Mouse (Mus musculus) B cell, adult 2 months (primary cell): ENCODE measurements around the gene Mrtfb.

ENCODE experiments used
- DNase-seq, 2 experiments: peaks; one replicate each; pipeline ENCODE4 v3.0.0; 2022

Mrtfb gene

GRCm38 (mm10) chr16:13409530-13410163, 153.4 kb downstream of the Mrtfb start:
- DNase-seq, result peak; percentile 23 to 26

DNA sequence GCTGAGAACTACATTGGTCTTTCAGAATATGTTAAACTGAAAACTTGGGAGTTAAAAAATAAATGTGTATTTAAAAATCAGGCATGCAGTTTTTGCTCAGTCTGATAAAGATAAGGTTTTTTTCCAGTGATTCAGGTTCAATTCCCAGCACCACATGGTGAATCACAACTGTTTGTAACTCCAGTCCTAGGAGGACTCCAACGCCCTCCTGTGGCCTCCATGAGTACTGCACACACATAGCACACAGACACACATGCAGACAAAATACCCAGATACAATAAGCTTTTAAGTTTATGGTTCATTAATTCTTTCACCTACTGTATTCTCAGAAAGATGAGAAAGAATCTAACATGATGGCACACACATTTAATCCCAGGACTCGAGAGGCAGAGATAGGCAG, 154.5 kb downstream of the Mrtfb start:
- DNase-seq, result no peak

- no peak for DNase-seq
Measured at GRCm38 (mm10) chr16:13411531-13411930, 155.2 kb downstream of the Mrtfb start.

DNA sequence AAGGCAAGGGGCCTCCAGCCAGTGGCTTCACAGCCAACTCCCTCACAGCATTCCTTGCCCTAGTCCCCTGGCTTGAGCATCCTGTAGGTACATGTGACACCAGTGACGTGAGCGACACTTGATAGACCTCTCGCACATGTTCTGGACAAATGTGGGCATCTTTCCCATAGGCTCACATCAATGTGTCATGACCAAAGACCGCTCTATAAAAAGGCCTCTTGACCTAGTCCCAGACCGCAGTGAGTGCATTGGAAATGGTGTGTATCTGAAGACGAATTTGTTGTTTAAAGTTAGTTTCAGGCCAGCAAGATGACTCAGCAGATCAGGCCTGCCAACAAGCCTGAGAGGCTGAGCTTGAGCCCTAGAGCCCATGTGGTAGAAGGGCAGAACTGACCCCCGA, 158.3 kb downstream of the Mrtfb start:
- no peak for DNase-seq

DNA sequence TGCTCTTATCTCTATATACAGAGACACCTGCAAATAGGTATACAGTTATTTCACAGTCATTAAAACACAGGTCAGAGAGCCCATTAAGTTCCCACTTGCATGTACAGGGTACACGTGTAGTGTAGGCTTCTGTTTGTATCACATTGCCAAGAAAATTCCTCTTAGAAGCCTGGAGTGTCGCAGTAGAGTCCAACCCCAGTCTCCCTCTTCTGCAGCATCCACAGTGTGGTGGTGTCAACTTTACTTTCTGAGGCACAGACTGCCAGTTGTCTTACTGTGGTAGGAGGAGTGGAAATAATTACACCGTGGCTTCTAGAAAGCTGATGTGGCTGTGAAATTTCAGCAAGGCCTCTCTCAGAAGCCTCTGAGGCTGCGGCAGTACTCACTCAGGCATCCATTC, 158.7 kb downstream of the Mrtfb start:
- no peak for DNase-seq

DNA sequence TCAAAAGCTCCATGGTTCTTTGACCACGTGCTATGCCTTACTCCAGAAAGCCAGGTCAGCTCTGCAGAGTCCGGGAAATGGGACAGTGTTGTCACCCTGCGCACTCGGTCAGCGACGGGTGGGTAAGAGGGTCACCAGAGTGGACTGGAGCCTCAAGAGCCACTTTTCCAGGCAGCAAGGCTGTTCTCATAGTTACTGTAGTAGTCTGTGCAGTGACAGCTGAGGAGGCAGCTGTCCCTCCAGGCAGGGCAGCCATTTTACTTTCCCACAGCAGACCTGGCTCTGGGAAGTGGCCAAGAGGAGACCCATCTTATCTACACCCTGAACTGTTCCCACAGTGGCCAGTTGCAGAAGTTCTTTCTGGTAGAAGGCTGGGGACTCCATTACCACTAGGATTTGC, 159.2 kb downstream of the Mrtfb start:
- DNase-seq, result no peak

GRCm38 (mm10) chr16:13416465-13416864, 160.2 kb downstream of the Mrtfb start:
- no peak for DNase-seq

GRCm38 (mm10) chr16:13417904-13418303, 161.6 kb downstream of the Mrtfb start:
- no peak for DNase-seq

DNA sequence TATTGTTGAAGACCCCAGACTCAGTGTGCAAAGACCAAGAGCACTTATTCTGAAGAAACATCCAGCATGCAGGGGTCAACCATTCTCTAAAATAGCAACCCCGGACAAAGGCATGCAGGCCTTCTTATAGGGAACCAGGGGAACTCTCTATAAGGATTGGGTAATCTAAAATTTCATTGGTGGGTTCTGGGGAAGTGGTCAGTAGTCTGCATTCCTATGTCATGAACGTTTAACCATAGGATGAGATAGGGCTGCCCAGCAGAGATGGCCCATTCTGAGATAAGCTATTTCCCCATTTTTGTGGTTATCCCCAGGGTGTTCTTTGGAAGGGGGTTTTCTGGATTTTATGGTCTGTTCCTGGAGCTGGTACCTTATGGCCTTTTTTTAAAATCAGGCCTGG, 163.5 kb downstream of the Mrtfb start:
- DNase-seq, result no peak

GRCm38 (mm10) chr16:13422522-13422921, 166.2 kb downstream of the Mrtfb start:
- DNase-seq, result no peak

GRCm38 (mm10) chr16:13423587-13424355, 167.5 kb downstream of the Mrtfb start:
- peak; percentile 66 to 74 for DNase-seq

GRCm38 (mm10) chr16:13425804-13426203, 169.5 kb downstream of the Mrtfb start:
- no peak for DNase-seq

DNA sequence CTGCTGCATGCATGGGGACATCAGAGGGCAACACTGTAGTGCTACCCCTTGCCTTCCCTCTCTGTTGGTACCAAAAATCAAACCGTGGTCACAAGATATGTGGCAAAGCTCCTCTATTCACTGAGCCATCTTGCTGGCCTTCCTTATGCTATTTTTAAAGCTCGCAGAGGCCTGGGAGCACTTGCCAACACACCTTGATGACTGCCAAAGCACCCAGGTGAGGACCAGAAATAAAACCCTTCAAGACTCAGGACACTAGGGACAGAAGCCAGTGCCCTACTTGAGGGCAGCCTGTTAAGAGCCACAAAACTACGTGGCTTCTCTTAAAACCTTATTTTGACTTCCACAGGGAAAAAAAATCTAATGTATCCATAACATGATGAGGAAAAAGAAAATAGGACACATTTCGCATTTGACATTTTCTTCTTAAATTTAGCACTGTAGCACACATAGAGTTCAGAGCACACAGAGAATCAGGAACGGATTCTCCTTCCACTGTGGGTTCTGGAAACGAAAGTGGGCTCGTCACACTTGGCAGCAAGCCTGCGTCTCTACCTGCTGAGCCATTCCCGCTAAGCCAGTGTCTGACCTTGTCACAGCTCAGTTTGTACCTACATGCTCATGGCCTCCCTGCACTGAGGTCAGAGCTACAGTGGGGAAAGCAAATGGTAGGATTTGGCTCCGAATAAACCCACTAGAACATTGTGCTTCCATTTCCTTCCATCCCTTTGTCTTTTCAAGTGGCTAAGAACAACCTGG, 170.7 kb downstream of the Mrtfb start:
- DNase-seq, result no peak

DNA sequence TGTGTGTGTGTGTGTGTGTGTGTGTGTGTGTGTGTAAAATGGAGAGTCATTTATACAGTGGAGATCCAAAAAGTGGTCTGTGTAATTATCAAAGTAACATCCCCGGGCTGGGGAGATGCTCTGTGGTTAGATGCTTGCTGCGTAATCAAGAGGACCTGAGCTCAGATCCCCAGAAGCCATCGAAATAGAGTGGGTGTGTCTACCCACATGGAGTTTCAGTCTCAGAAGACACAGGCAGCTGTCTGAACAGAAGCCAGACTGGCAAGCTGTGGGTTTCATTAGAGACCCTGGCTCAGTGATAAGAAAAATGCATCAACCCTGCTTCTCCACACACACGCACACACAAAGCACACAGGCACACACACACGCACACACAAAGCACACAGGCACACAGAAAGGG, 171.8 kb downstream of the Mrtfb start:
- DNase-seq, result no peak

DNA sequence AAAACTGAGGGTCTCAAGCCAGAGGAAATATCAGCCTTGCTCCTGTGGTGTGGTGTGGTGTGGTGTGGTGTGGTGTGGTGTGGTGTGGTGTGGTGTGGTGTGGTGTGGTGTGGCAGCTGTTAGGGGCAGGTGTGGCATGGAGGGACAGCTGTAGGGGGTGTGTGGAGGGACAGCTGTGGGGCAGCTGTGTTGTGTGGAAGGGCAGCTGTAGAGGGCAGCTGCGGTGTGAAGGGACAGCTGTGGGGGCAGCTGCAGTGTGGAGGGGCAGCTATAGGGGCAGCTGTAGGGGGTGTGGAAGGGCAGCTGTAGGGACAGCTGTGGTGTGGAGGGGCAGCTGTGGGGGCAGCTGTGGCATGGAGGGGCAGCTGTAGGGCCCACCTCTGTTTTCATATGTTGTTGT, 172.5 kb downstream of the Mrtfb start:
- DNase-seq, result no peak

DNA sequence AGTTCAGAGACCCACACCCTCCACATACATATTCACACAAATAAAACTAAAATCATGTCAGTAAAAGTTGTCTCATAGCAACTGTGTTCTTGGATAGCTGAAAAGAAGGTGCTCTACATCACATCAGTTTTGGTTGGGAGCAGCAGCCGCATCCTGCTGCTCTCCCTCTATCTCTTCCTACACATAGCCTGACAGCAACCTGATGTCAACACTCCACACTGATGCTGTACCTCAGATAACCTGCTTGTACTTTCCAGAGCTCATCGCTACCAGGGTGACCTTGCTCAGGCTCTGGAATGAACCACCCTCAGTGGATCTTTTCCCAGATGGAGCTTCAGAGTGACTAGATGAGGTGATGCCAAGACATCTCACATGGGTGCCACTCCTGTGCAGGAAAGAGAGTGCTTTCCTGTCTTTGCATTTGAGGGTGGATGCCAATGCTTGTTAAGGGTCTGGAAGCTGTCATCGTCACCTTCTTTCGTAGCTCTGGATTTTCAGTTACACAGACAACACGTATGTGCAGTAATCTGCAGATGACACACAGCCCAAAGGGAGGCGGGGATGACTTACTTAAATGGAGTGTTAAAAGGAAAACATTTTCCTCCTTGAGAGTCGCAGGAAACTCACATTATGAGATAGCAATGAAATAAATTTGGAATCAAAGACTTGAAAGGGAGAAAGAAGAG, 173.8 kb downstream of the Mrtfb start:
- DNase-seq, result no peak

GRCm38 (mm10) chr16:13430940-13431339, 174.7 kb downstream of the Mrtfb start:
- no peak for DNase-seq

DNA sequence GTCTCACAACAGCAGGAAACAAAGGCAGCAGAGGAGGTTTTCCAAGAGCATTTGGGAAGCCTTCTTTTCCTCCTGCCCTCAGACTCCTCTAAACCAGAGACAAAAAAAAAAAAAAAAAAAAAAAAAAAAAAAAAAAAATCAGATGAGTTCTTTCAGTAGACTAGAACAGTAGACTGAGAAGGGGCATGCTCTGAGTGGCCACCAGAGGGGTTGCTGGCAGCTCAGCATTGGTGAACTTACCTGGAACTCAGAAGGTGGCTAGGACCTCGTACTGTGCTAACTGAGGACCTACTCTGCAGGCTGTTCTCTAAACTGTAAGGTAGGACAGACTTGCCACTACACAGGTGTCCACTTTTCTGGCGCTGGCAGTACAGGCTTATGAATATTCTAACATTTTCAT, 179.3 kb downstream of the Mrtfb start:
- peak in 1 of 2 experiments; percentile 24 for DNase-seq

DNA sequence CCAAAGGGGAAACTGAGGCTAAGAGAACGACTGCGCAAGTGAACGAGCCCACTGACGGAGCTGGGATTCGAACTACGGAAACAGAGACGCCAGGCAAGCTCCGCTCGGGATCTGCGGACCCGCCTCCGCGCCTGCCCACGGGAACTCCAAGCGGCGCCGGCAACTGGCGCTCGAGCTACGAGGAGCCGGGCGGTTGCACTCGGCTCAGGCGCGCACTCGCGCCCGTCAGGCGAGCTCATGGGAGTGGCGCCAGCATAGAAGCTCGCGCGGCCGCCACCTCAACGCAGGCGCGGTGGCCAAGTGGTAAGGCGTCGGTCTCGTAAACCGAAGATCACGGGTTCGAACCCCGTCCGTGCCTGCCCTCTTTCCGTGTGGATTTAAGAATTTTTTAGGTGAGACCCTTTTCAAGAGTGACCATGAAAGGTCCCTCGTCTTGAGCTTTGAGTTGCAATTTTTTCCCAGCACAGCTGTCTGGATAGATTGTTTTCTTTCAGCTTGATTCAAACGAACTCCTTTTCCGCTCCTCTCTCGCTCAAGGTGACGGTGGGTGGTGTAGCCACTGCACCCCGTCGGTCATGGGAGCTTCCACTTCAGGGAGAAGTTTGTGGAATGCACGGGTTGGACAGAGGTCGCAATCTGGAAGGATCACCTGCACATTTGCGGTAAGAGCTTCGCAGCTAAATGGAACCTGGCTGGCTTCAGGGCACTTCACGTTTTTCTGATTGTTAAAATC, 180.9 kb downstream of the Mrtfb start:
- DNase-seq, result peak; percentile 98 to 99

- peak; percentile 49 to 55 for DNase-seq
Measured at GRCm38 (mm10) chr16:13437770-13438372, 181.6 kb downstream of the Mrtfb start.

DNA sequence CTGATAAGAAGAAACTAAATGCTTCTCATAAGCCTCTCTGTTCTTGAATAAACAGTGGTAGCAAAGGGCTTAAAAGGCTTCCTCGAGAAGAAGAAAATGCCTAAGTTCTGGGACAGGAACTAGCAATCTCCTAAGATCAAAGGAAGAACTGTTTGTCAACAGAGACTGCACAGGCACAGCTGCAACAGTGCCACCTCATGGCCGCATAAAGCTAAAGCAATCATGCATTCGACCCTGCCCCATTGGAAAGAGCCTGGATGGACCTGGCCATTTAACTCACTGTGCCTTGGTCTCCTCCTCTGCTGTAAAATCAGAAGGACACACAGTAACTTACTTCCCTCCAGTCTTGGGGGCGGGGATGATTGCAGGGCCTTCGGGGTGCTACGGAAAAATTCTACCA, 184.2 kb downstream of the Mrtfb start:
- peak; percentile 62 for DNase-seq

- no peak for DNase-seq
Measured at GRCm38 (mm10) chr16:13443764-13444163, 187.5 kb downstream of the Mrtfb start.
